Mouse (Mus musculus) cortical plate, adult 2 months (tissue): ENCODE results near the gene Dgkg.

ENCODE experiments used
- CTCF ChIP-seq: fragments of 200-500 bp; IDR thresholded peaks from 2 replicates; pipeline ENCODE4 v1.5.1; 2011; ENCODE audit warnings: mild to moderate bottlenecking, control low read depth, low read length; ENCODE audit not compliant: insufficient read depth; ENCODE audit errors: extremely low read depth
- POLR2A ChIP-seq: fragments of 200-500 bp; IDR thresholded peaks from 2 replicates; pipeline ENCODE4 v1.6.1; 2011; ENCODE audit warnings: mild to moderate bottlenecking, low read length, control low read depth; ENCODE audit not compliant: insufficient read depth; ENCODE audit errors: extremely low read depth

DNA sequence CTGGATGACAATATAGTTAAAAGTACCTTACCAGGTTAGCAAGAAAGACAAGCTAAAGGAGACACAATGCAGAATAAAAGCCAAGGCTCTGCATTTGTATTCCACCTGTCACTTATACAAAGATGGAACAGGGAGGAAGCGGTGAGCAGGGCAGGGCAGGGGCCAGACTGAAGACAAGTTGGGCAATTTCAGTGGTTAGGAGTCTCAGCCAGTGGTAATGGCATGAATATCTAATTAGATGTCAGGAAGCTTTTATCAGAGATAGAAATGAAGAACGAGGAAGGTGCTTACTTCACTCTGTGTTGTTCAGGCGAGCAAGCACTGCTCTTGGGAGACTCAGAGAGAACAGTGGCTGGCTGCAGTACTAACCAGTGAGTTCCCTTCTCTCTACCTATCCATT, 5.8 kb downstream of the Dgkg start:
- no peak for TF ChIP-seq CTCF
- TF ChIP-seq POLR2A: no peak
